Mouse (Mus musculus): ENCODE data around the gene Pgm2l1.
"Not testable (repeated sequence)": the region's sequence is repeated elsewhere in the genome, so short reads cannot be mapped to it uniquely, and the experiment has no call there.

The Pgm2l1 gene

GRCm38 (mm10) chr7:100227896-100228525 is 817 bp downstream of the Pgm2l1 start:
- peak; percentile 62 for DNase-seq (ENCODE audit: low read depth, low spot score)

- DNase-seq (ENCODE audit: low read depth, low spot score): no peak
Measured at GRCm38 (mm10) chr7:100228957-100229356, 1.8 kb downstream of the Pgm2l1 start.

GRCm38 (mm10) chr7:100230646-100231045 is 3.5 kb downstream of the Pgm2l1 start:
- DNase-seq (ENCODE audit: low read depth, low spot score): no peak

- DNase-seq (ENCODE audit: low read depth, low spot score): no peak
Measured at GRCm38 (mm10) chr7:100231661-100232060, 4.5 kb downstream of the Pgm2l1 start.

- DNase-seq (ENCODE audit: low read depth, low spot score): no peak
Measured at GRCm38 (mm10) chr7:100233681-100234080, 6.5 kb downstream of the Pgm2l1 start.

GRCm38 (mm10) chr7:100234264-100234885 is 7.2 kb downstream of the Pgm2l1 start:
- peak; percentile 55 for DNase-seq (ENCODE audit: low read depth, low spot score)

- DNase-seq (ENCODE audit: low read depth, low spot score): no peak
Measured at GRCm38 (mm10) chr7:100238271-100238670, 11.1 kb downstream of the Pgm2l1 start.

- DNase-seq (ENCODE audit: low read depth, low spot score): no peak
Measured at GRCm38 (mm10) chr7:100240601-100241000, 13.4 kb downstream of the Pgm2l1 start.

GRCm38 (mm10) chr7:100243007-100243406 is 15.8 kb downstream of the Pgm2l1 start:
- DNase-seq (ENCODE audit: low read depth, low spot score): no peak

GRCm38 (mm10) chr7:100244225-100244624 is 17.0 kb downstream of the Pgm2l1 start:
- DNase-seq (ENCODE audit: low read depth, low spot score): no peak

- no peak for DNase-seq (ENCODE audit: low read depth, low spot score)
Measured at GRCm38 (mm10) chr7:100245176-100245575, 18.0 kb downstream of the Pgm2l1 start.

- DNase-seq (ENCODE audit: low read depth, low spot score): no peak
Measured at GRCm38 (mm10) chr7:100250667-100251066, 23.5 kb downstream of the Pgm2l1 start.

GRCm38 (mm10) chr7:100262350-100262749 is 35.2 kb downstream of the Pgm2l1 start:
- no peak for DNase-seq (ENCODE audit: low read depth, low spot score)

GRCm38 (mm10) chr7:100264934-100265333 is 37.7 kb downstream of the Pgm2l1 start:
- not testable (repeated sequence) for DNase-seq (ENCODE audit: low read depth, low spot score)

GRCm38 (mm10) chr7:100272369-100272768 is 45.2 kb downstream of the Pgm2l1 start:
- DNase-seq (ENCODE audit: low read depth, low spot score): no peak

GRCm38 (mm10) chr7:100274507-100274906 is 47.3 kb downstream of the Pgm2l1 start:
- DNase-seq (ENCODE audit: low read depth, low spot score): no peak

- peak; percentile 27 for DNase-seq (ENCODE audit: low read depth, low spot score)
Measured at GRCm38 (mm10) chr7:100276397-100276796, 49.2 kb downstream of the Pgm2l1 start.

- peak; percentile 58 for DNase-seq (ENCODE audit: low read depth, low spot score)
Measured at GRCm38 (mm10) chr7:100279803-100280202, 52.6 kb downstream of the Pgm2l1 start.

- DNase-seq (ENCODE audit: low read depth, low spot score): no peak
Measured at GRCm38 (mm10) chr7:100281596-100281995, 54.4 kb downstream of the Pgm2l1 start.

- no peak for DNase-seq (ENCODE audit: low read depth, low spot score)
Measured at GRCm38 (mm10) chr7:100283298-100283697, 56.1 kb downstream of the Pgm2l1 start.

GRCm38 (mm10) chr7:100285383-100285782 is 58.2 kb downstream of the Pgm2l1 start, which contains the start of gene P4ha3:
P4ha3 (plus strand) TSS chr7:100285520.
- no peak for DNase-seq (ENCODE audit: low read depth, low spot score)

- no peak for DNase-seq (ENCODE audit: low read depth, low spot score)
Measured at GRCm38 (mm10) chr7:100287748-100288578, 60.8 kb downstream of the Pgm2l1 start.
